ENCODE assay signal across 11 mouse cellular contexts in the genomic region with DNA sequence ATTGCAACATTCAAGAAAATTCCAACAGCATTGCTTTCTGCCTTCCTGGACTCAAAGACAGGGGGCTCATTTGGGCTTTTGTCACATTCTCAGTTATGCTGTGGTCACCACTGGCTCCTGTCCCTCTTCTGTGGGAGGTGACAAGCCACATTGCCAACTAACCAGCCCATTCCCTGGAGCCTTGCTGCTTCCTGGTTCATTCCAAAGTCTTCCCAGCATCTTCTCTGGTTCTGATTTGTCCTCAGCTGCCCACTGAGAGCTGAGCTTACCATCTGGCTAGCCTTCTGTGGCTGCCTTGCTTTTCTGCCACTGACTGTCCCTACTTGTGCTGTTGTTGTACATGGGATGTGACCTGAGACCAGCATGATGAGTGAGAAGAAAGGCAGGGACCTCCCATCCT.
DNase-seq lines count a peak whose midpoint lies in the region; ATAC-seq and TF ChIP-seq lines count a peak whose summit lies in the region.
"Had no signal": no experiment of that assay in that cellular context is flagged by ENCODE, and none has a peak within 500 bp of the region (broad histone marks: within the 10 kb centered on the region; RNA-seq: fewer than 3 reads in every experiment).

No protein-coding gene starts in this region.

- peak overlapping the region; percentile 13; the same call in 1 of the 2 replicates for H3K27ac ChIP-seq in midbrain, embryonic 10.5 days (replicated peaks)
- no peak overlapping the region for H3K27ac ChIP-seq in midbrain, embryonic 13.5 days
- H3K27ac ChIP-seq in kidney, adult 2 months (ENCODE audit: insufficient read depth, low read depth, low read length): no peak overlapping the region
- H3K27ac ChIP-seq: limb, embryonic 13.5 days had no signal

- no peak for ATAC-seq in midbrain, embryonic 13.5 days
- no peak for ATAC-seq in monocyte, adult 5-6 weeks (replicated peaks; ENCODE audit: insufficient number of reproducible peaks, low FRiP score, low TSS enrichment, poor library complexity, severe bottlenecking)

- peaks cover 14% of the 10 kb centered on the region for H3K4me1 ChIP-seq in midbrain, embryonic 10.5 days
- H3K4me1 ChIP-seq in midbrain, embryonic 13.5 days (replicated peaks): peaks cover 7% of the 10 kb centered on the region; the same call in 1 of the 2 replicates
- no peaks in the 10 kb centered on the region for H3K4me1 ChIP-seq in kidney, adult 2 months (ENCODE audit: control insufficient read depth, insufficient read depth, low read length)

- H3K4me2 ChIP-seq in midbrain, embryonic 13.5 days (replicated peaks): no peak overlapping the region
- H3K4me2 ChIP-seq: limb, embryonic 13.5 days had no signal

- peak; percentile 26 to 51 for DNase-seq in frontal cortex, postnatal 36 days (ENCODE audit: low spot score in 2 of 2)
- DNase-seq in frontal cortex, postnatal 10 days (ENCODE audit: low spot score in 2 of 2): no peak
- no peak for DNase-seq in midbrain, embryonic 10.5 days (ENCODE audit: low spot score)
- peak; percentile 80 to 85 for DNase-seq in cerebellum, postnatal 10 days
- DNase-seq in left cerebral cortex, postnatal 36 days (ENCODE audit: low spot score in 2 of 2): peak; percentile 29 to 35
- no peak for DNase-seq in kidney, adult 2 months
- DNase-seq: adrenal gland, postnatal 25 days; kidney, postnatal 36 days had no signal

- no peaks in the 10 kb centered on the region for H3K9me3 ChIP-seq in midbrain, embryonic 10.5 days (replicated peaks)
- H3K9me3 ChIP-seq in midbrain, embryonic 13.5 days: no peaks in the 10 kb centered on the region
- H3K9me3 ChIP-seq: limb, embryonic 13.5 days had no signal

- no peaks in the 10 kb centered on the region for H3K36me3 ChIP-seq in midbrain, embryonic 10.5 days
- no peaks in the 10 kb centered on the region for H3K36me3 ChIP-seq in midbrain, embryonic 13.5 days
- no peaks in the 10 kb centered on the region for H3K36me3 ChIP-seq in kidney, adult 2 months (ENCODE audit: control insufficient read depth, insufficient read depth, low read length)
- H3K36me3 ChIP-seq: limb, embryonic 13.5 days had no signal

- H3K4me3 ChIP-seq in midbrain, embryonic 10.5 days: no peak overlapping the region
- no peak overlapping the region for H3K4me3 ChIP-seq in midbrain, embryonic 13.5 days (replicated peaks)
- H3K4me3 ChIP-seq in kidney, adult 2 months (ENCODE audit: insufficient read depth, low read depth, low read length): no peak overlapping the region
- H3K4me3 ChIP-seq: limb, embryonic 13.5 days had no signal

- intact Hi-C loops in left cerebral cortex, postnatal 36 days (cut with DNase I): no loop called here

- no peak overlapping the region for H3K9ac ChIP-seq in midbrain, embryonic 13.5 days (replicated peaks)
- H3K9ac ChIP-seq: limb, embryonic 13.5 days had no signal

- no peak for TF ChIP-seq POLR2A in kidney, adult 2 months (IDR thresholded peaks at IDR 0.05; ENCODE audit: low read depth, low read length)

- no peaks in the 10 kb centered on the region for H3K27me3 ChIP-seq in midbrain, embryonic 10.5 days (ENCODE audit: low read depth, poor library complexity, severe bottlenecking)
- no peaks in the 10 kb centered on the region for H3K27me3 ChIP-seq in midbrain, embryonic 13.5 days
- H3K27me3 ChIP-seq in kidney, adult 2 months (replicated peaks; ENCODE audit: control insufficient read depth, insufficient read depth, low read length): no peaks in the 10 kb centered on the region

- no peak for TF ChIP-seq CTCF in kidney, adult 2 months (conservative IDR thresholded peaks at IDR 0.05; ENCODE audit: insufficient read depth, insufficient read length, low read depth, low read length)

Comparison
In these comparisons a context has a peak if more than half of its experiments do, and no peak if none do; other contexts are left out.
1. DNase-seq: peak in frontal cortex, postnatal 36 days (2 of 2), cerebellum, postnatal 10 days (2 of 2) and left cerebral cortex, postnatal 36 days (2 of 2); none in frontal cortex, postnatal 10 days (0 of 2), midbrain, embryonic 10.5 days (single experiment) and kidney, adult 2 months (single experiment).